Mouse (Mus musculus): Measurements from ENCODE around the gene Gpr135.

The Gpr135 gene

GRCm38 (mm10) chr12:72070327-72071269, at the start of gene Gpr135:
Gpr135 (minus strand) TSS chr12:72071125.
- DNase-seq (ENCODE audit: low spot score): peak; percentile 89

GRCm38 (mm10) chr12:72115686-72116345, 44.9 kb upstream of the Gpr135 start:
- DNase-seq (ENCODE audit: low spot score): no peak

- DNase-seq (ENCODE audit: low spot score): no peak
Observed at GRCm38 (mm10) chr12:72115126-72115525, 44.2 kb upstream of the Gpr135 start.

GRCm38 (mm10) chr12:72104525-72105281, 33.8 kb upstream of the Gpr135 start:
- DNase-seq (ENCODE audit: low spot score): peak; percentile 87

- DNase-seq (ENCODE audit: low spot score): no peak
Observed at GRCm38 (mm10) chr12:72104027-72104426, 33.1 kb upstream of the Gpr135 start.

GRCm38 (mm10) chr12:72102776-72103175, 31.9 kb upstream of the Gpr135 start:
- DNase-seq (ENCODE audit: low spot score): no peak

GRCm38 (mm10) chr12:72096966-72097365, 26.0 kb upstream of the Gpr135 start:
- DNase-seq (ENCODE audit: low spot score): no peak

- no peak for DNase-seq (ENCODE audit: low spot score)
Observed at GRCm38 (mm10) chr12:72089802-72090201, 18.9 kb upstream of the Gpr135 start.

GRCm38 (mm10) chr12:72086166-72086825, 15.4 kb upstream of the Gpr135 start:
- no peak for DNase-seq (ENCODE audit: low spot score)

- DNase-seq (ENCODE audit: low spot score): peak; percentile 100
Observed at GRCm38 (mm10) chr12:72085329-72086165, 14.6 kb upstream of the Gpr135 start, which contains the start of the genes L3hypdh and Jkamp. L3hypdh (minus strand) TSS chr12:72085439. Jkamp (plus strand) TSS chr12:72085589.

- DNase-seq (ENCODE audit: low spot score): no peak
Observed at GRCm38 (mm10) chr12:72085024-72085328, 14.1 kb upstream of the Gpr135 start.

GRCm38 (mm10) chr12:72084261-72085023, 13.5 kb upstream of the Gpr135 start:
- DNase-seq (ENCODE audit: low spot score): peak; percentile 66

- DNase-seq (ENCODE audit: low spot score): no peak
Observed at GRCm38 (mm10) chr12:72083265-72083664, 12.3 kb upstream of the Gpr135 start.

GRCm38 (mm10) chr12:72082370-72082769, 11.4 kb upstream of the Gpr135 start:
- DNase-seq (ENCODE audit: low spot score): peak; percentile 32

- no peak for DNase-seq (ENCODE audit: low spot score)
Observed at GRCm38 (mm10) chr12:72081961-72082360, 11.0 kb upstream of the Gpr135 start.

- DNase-seq (ENCODE audit: low spot score): no peak
Observed at GRCm38 (mm10) chr12:72078248-72078647, 7.3 kb upstream of the Gpr135 start.

- no peak for DNase-seq (ENCODE audit: low spot score)
Observed at GRCm38 (mm10) chr12:72069626-72070326, 1.1 kb downstream of the Gpr135 start.

- DNase-seq (ENCODE audit: low spot score): no peak
Observed at GRCm38 (mm10) chr12:72057780-72058179, 13.1 kb downstream of the Gpr135 start.

- DNase-seq (ENCODE audit: low spot score): no peak
Observed at GRCm38 (mm10) chr12:72053851-72054250, 17.1 kb downstream of the Gpr135 start.

Data from embryo, embryonic 10.5 days (tissue).